Mouse (Mus musculus) G1E (cell line): ENCODE measurements around the gene Tes. TPM values are rescaled to one million over a fixed set of nuclear protein-coding genes. Genes with fewer than 3 reads are reported as not detected.

Experiments used
- ATAC-seq: 2 replicates; pipeline ENCODE4 v1.8.0; 2016; ENCODE audit warnings: mild to moderate bottlenecking; ENCODE audit not compliant: insufficient number of reproducible peaks, poor library complexity, low FRiP score, severe bottlenecking; ENCODE audit errors: extremely low read depth
- DNase-seq: peaks from one replicate; pipeline ENCODE4 v3.0.0; 2012; ENCODE audit warnings: low spot score
- H3K27me3 ChIP-seq: 2 replicates; pipeline ENCODE4 v1.6.1; 2012; ENCODE audit warnings: mild to moderate bottlenecking, low read length, inconsistent platforms; ENCODE audit not compliant: insufficient read depth
- H3K36me3 ChIP-seq: replicated peaks from 2 replicates; pipeline ENCODE3; 2012; ENCODE audit warnings: mild to moderate bottlenecking, inconsistent platforms
- H3K4me1 ChIP-seq: 2 replicates; pipeline ENCODE4 v1.6.1; 2012; ENCODE audit warnings: low read depth, low read length, inconsistent platforms, mixed read lengths; ENCODE audit not compliant: insufficient read depth
- H3K4me3 ChIP-seq: 2 replicates; pipeline ENCODE4 v1.5.1; 2012; ENCODE audit warnings: low read depth, mild to moderate bottlenecking, inconsistent platforms, low read length, moderate library complexity, mixed read lengths
- H3K9me3 ChIP-seq: replicated peaks from 2 replicates; pipeline ENCODE4 v1.6.1; 2012; ENCODE audit warnings: inconsistent platforms
- CTCF ChIP-seq: IDR thresholded peaks from 2 replicates; pipeline ENCODE4 v1.5.1; 2012; ENCODE audit warnings: low read depth, low read length, inconsistent platforms, mixed read lengths
- GATA1 ChIP-seq: IDR thresholded peaks from 2 replicates; pipeline ENCODE4 v1.6.1; 2012; ENCODE audit warnings: borderline replicate concordance, low read length, inconsistent platforms, mixed read lengths
- GATA2 ChIP-seq: IDR thresholded peaks from 2 replicates; pipeline ENCODE4 v1.6.1; 2012; ENCODE audit warnings: low read depth, low read length, inconsistent platforms, borderline replicate concordance
- POLR2AphosphoS5 ChIP-seq: IDR thresholded peaks from 2 replicates; pipeline ENCODE4 v1.6.1; 2012; ENCODE audit warnings: low read depth, low read length, inconsistent platforms; ENCODE audit not compliant: insufficient replicate concordance
- TAL1 ChIP-seq: conservative IDR thresholded peaks from 2 replicates; pipeline ENCODE4 v1.6.1; 2012; ENCODE audit warnings: low read depth, low read length, inconsistent platforms, mixed read lengths
- polyA plus RNA-seq: library from polyadenylated mRNA; stranded (reverse); fragments of >175 nt; gene quantifications from 2 replicates; pipeline ENCODE4 v1.2.3, GENCODE M21; 2012
- total RNA-seq, 2 experiments: library from RNA; stranded (forward) in 1 of 2; stranded (reverse) in 1 of 2; fragments of 200-1000 nt in 1 of 2; fragments of >200 nt in 1 of 2; fragmentation: Nextera tagmentation in 1 of 2; gene quantifications; 2 replicates each; pipeline ENCODE4 v1.2.3; 2014 to 2017

Gene Tes
- total and polyA plus RNA-seq, 3 experiments: 0.22 TPM; not detected in 2

DNA sequence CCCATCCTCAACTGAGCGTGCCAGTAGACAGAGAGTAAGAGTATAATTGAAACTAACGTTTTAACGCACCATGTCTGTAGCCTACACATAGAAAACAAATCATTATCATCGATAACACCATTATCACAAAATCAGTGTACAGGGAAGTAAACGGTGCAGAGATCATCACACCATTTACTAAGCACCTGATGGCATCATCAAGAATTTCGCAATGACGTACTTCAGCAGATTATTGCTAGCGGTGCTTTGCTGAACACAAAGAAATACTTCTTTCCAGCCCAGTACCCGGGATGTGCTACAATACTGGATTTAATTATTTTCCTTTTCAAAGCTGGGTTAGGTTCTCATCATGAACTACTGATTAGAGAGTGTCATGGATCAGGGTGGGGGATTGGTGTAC lies 12.3 kb downstream of the Tes start:
- peaks cover 2% of the 10 kb centered on the region; the same call in 1 of the 2 replicates for H3K27me3 ChIP-seq
- H3K4me1 ChIP-seq: no peaks in the 10 kb centered on the region
- no peak overlapping the region for H3K4me3 ChIP-seq
- no peak for DNase-seq
- H3K36me3 ChIP-seq: no peaks in the 10 kb centered on the region
- TF ChIP-seq GATA1: no peak
- no peak for TF ChIP-seq POLR2AphosphoS5
- no peak for TF ChIP-seq GATA2
- no peak for TF ChIP-seq CTCF
- no peak for ATAC-seq
- no peaks in the 10 kb centered on the region for H3K9me3 ChIP-seq

DNA sequence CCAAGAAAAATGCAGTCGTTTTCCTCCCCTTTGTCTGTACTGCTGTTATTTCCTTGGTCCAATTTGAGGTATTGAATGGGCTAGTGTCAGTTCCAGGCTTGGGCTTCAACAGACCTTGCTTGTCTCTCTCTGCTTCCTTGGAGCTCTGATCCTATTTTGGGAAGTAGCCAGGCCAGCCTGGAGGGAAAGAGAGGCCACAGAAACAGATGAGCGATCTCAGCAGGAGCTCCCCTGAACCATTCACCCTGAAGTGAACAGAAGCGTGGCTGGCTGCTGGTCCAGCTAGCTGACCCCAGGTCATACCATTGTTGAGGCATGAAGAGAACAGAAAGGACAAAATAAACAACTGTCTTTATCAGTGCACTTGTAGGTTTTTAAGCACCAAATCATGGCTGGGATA lies 12.8 kb downstream of the Tes start:
- H3K9me3 ChIP-seq: no peaks in the 10 kb centered on the region
- TF ChIP-seq CTCF (no peak), TAL1 (no peak), GATA1 (no peak), POLR2AphosphoS5 (no peak), GATA2 (no peak)
- DNase-seq: no peak
- no peaks in the 10 kb centered on the region for H3K36me3 ChIP-seq
- ATAC-seq: no peak
- H3K4me3 ChIP-seq: no peak overlapping the region
- H3K27me3 ChIP-seq: peaks cover under 1% of the 10 kb centered on the region; the same call in 1 of the 2 replicates
- H3K4me1 ChIP-seq: no peaks in the 10 kb centered on the region

DNA sequence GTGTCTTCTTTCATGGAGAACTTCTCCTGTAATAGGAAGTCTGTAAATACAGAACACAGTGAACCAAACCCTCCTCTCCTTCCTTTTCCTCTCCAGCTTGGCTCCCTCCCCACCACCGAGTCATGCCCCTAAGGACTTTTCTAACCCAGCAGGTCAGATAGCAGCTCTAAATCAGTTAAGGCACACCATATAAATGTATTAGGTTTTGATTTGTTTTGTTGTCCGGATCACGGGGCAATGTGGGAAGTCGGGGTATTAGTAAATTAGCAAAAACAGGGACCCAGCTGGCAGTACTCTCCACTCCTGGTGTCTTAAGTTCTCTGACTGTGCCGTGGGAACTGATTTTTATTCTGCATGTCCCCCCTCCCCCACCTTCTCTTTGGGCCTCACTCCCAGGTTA lies 14.4 kb downstream of the Tes start:
- no peaks in the 10 kb centered on the region for H3K4me1 ChIP-seq
- no peak for ATAC-seq
- H3K9me3 ChIP-seq: no peaks in the 10 kb centered on the region
- H3K27me3 ChIP-seq: no peaks in the 10 kb centered on the region; the same call in 1 of the 2 replicates
- TF ChIP-seq TAL1 (no peak), GATA1 (no peak), CTCF (no peak), POLR2AphosphoS5 (no peak), GATA2 (no peak)
- no peaks in the 10 kb centered on the region for H3K36me3 ChIP-seq
- DNase-seq: no peak
- H3K4me3 ChIP-seq: no peak overlapping the region

DNA sequence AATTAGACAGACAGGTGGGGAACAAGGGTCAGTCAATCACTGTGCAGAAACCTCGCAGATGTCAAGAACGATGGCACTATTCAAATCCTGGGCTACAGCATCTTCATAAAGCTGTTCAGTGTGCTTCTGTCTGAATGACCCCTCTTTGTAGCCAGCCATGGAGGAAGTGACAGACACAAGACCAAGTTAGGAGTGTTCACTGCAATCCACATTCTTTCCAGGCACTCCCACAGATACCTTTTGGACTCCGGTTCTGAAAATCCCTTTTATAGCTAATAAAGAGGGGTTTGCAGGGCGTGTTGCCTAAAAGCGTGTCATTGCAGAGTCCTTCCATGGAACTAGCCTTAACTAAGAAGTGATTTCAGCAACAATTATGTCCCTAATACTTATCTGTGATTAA lies 14.9 kb downstream of the Tes start:
- H3K27me3 ChIP-seq: no peaks in the 10 kb centered on the region; the same call in 1 of the 2 replicates
- TF ChIP-seq POLR2AphosphoS5 (no peak), GATA1 (no peak), CTCF (no peak), GATA2 (no peak), TAL1 (no peak)
- H3K9me3 ChIP-seq: no peaks in the 10 kb centered on the region
- DNase-seq (no peak), ATAC-seq (no peak)
- H3K4me1 ChIP-seq: no peaks in the 10 kb centered on the region
- H3K4me3 ChIP-seq: no peak overlapping the region
- H3K36me3 ChIP-seq: no peaks in the 10 kb centered on the region

DNA sequence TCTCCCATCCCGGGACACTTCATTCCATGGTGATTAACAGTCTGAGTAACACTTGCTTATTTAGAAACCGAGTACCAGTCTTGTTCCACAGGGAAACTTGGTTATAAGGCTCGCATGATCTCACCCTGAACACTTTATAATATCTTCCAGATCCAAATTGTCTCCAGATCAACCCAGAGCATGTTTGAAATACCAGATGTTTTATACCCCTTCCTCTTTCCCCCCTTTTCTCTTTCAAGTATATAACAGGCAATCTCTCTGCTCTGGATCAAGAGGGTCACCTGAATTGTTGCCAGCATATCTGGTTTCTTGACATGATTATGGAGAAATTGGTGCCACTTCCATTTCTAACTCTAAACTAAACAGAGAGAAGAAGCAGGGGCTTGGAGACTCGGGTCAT lies 17.3 kb downstream of the Tes start:
- H3K36me3 ChIP-seq: no peaks in the 10 kb centered on the region
- DNase-seq: no peak
- H3K4me1 ChIP-seq: no peaks in the 10 kb centered on the region
- TF ChIP-seq GATA2 (no peak), CTCF (no peak), TAL1 (no peak)
- H3K27me3 ChIP-seq: no peaks in the 10 kb centered on the region
- no peak for ATAC-seq
- no peak overlapping the region for H3K4me3 ChIP-seq
- H3K9me3 ChIP-seq: no peaks in the 10 kb centered on the region

DNA sequence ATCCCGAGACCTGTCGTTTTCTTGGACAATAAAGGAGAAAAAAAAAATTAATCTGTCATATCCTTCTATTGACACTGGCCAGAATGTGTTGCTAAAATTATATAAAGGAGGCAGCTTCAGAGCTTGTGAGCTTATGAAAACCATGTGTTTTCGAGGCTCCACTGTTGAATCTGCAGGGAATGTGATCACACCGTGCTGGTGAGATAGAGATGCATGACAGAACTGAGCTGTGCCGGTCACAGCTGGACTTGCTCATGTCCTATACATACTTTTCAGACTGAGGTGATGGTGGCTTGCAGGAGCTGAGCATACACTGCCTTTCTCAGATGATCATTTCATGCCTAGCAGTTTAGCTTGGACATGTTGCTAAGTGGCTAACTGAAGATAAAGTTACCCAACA lies 17.9 kb downstream of the Tes start:
- DNase-seq: no peak

More for the DNA sequence above, 17.9 kb downstream of the Tes start:
- Histone ChIP-seq H3K4me3 (no peak overlapping the region), H3K4me1 (no peaks in the 10 kb centered on the region), H3K36me3 (no peaks in the 10 kb centered on the region), H3K9me3 (no peaks in the 10 kb centered on the region), H3K27me3 (no peaks in the 10 kb centered on the region)
- no peak for TF ChIP-seq GATA1
- no peak for TF ChIP-seq GATA2
- no peak for TF ChIP-seq POLR2AphosphoS5
- TF ChIP-seq TAL1: no peak
- no peak for TF ChIP-seq CTCF
- ATAC-seq: no peak
